ENCODE assay signal across 10 mouse cellular contexts in the genomic region with DNA sequence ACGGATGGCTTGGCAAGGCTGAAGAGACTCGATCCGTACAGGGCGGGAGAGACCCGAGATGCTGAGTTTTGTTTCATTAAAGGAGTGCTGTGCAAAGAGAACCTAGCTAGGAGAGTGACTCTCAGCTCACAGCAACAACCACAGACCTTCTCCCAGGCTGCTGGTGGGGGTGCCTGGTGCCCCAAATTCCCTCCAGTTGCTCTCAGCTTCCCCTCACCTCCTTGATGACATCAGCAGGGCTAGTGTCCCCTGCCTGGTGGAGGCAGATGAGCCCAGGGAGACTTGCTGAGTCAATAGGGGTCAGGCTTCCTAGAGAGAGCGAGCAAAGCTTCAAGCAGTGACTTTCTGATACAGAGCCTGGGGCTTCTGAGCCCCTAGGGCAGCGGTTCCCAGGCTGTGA. TPM values are rescaled to one million over a fixed set of nuclear protein-coding genes. Genes with fewer than 3 reads are reported as not detected.
DNase-seq lines count a peak whose midpoint lies in the region; ATAC-seq and TF ChIP-seq lines count a peak whose summit lies in the region.
"Had no signal": no experiment of that assay in that cellular context is flagged by ENCODE, and none has a peak within 500 bp of the region (broad histone marks: within the 10 kb centered on the region; RNA-seq: fewer than 3 reads in every experiment).

No protein-coding gene starts in this region.

- H3K4me2 ChIP-seq in limb, embryonic 12.5 days = peak overlapping the region; percentile 44

- H3K4me3 ChIP-seq in cerebellum, adult 2 months (replicated peaks; ENCODE audit: insufficient read depth, low read depth, low read length) = peak overlapping the region; percentile 2
- H3K4me3 ChIP-seq in megakaryocyte, embryonic 14.5 days (replicated peaks) = peak overlapping the region; percentile 53
- H3K4me3 ChIP-seq in limb, embryonic 12.5 days (replicated peaks) = 0 out of 2 replicates have a peak overlapping the region, but pooled peaks have one; percentile 5

- peaks cover 53% of the 10 kb centered on the region for H3K4me1 ChIP-seq in cerebellum, adult 2 months (ENCODE audit: control insufficient read depth, insufficient read depth, low read length)
- peaks cover 44% of the 10 kb centered on the region for H3K4me1 ChIP-seq in megakaryocyte, embryonic 14.5 days
- H3K4me1 ChIP-seq in limb, embryonic 12.5 days (replicated peaks) = peaks cover 38% of the 10 kb centered on the region

- H3K9ac ChIP-seq in limb, embryonic 12.5 days (replicated peaks) = 0 out of 2 replicates have a peak overlapping the region, but pooled peaks have one; percentile 6

- no peak for ATAC-seq in megakaryocyte, adult 5-6 weeks (ENCODE audit: poor library complexity, severe bottlenecking)
- ATAC-seq in limb, embryonic 12.5 days (ENCODE audit: insufficient number of reproducible peaks, insufficient read depth, low FRiP score, low TSS enrichment, low read depth) = no peak
- no peak for ATAC-seq in erythroblast, adult 5-6 weeks (replicated peaks; ENCODE audit: low FRiP score, poor library complexity, severe bottlenecking)

- WGBS in cerebellum, adult 2 months = 12% methylated on average over 7 of the region's 7 CpGs
- WGBS in limb, embryonic 12.5 days = 6% methylated on average over 7 of the region's 7 CpGs

- H3K9me3 ChIP-seq in megakaryocyte, embryonic 14.5 days = no peaks in the 10 kb centered on the region
- H3K9me3 ChIP-seq in limb, embryonic 12.5 days = no peaks in the 10 kb centered on the region

- DNase-seq in cerebellum, adult 2 months = peak in 1 of 2 experiments; percentile 58
- no peak for DNase-seq in cerebellum, postnatal 14 days
- DNase-seq in MN1 (ENCODE audit: low spot score) = no peak
- no peak for DNase-seq in left cerebral cortex, adult 18-20 months (ENCODE audit: low spot score in 2 of 2)
- DNase-seq: adrenal gland, adult 8-10 months; kidney, postnatal 36 days had no signal

- TF ChIP-seq CTCF in cerebellum, adult 2 months (IDR thresholded peaks at IDR 0.05; ENCODE audit: borderline replicate concordance, insufficient read depth, low read depth, low read length) = no peak

- H3K27me3 ChIP-seq in cerebellum, adult 2 months (ENCODE audit: control insufficient read depth, insufficient read depth, low read length) = no peaks in the 10 kb centered on the region
- H3K27me3 ChIP-seq in megakaryocyte, embryonic 14.5 days (replicated peaks) = peaks cover 70% of the 10 kb centered on the region
- H3K27me3 ChIP-seq in limb, embryonic 12.5 days = peaks cover 50% of the 10 kb centered on the region

- TF ChIP-seq POLR2A in cerebellum, adult 2 months (IDR thresholded peaks at IDR 0.05; ENCODE audit: borderline replicate concordance, insufficient read depth, low read length) = no peak

- H3K36me3 ChIP-seq in megakaryocyte, embryonic 14.5 days (replicated peaks; ENCODE audit: low read length) = no peaks in the 10 kb centered on the region
- no peaks in the 10 kb centered on the region for H3K36me3 ChIP-seq in limb, embryonic 12.5 days

- H3K27ac ChIP-seq in cerebellum, adult 2 months (ENCODE audit: insufficient read depth, low read length) = peak overlapping the region; percentile 81
- H3K27ac ChIP-seq in limb, embryonic 12.5 days = no peak overlapping the region

RNA-seq across cellular contexts. Expression of a gene that starts 21.2 kb away (rescaled TPM):
- 6.8 and 9.0 TPM in 2 replicates for polyA plus RNA-seq in cerebellum, adult 2 months (2012; rRNA removed)
- polyA plus RNA-seq in megakaryocyte, embryonic 14.5 days (2012; ENCODE audit: insufficient read depth, low replicate concordance) = not detected in 2 replicates
- not detected in 2 replicates for total RNA-seq in megakaryocyte, adult 5-6 weeks (2015)
- total RNA-seq in megakaryocyte, adult 5-6 weeks (2017) = not detected in 2 replicates
- polyA plus RNA-seq in limb, embryonic 12.5 days (2016; fragmentation: Nextera tagmentation; extraction: Ambion mirVana) = 0.41 and 0.66 TPM in 2 replicates
- total RNA-seq in erythroblast, adult 5-6 weeks (2015; ENCODE audit: low replicate concordance) = not detected in 2 replicates
- total RNA-seq in erythroblast, adult 5-6 weeks (2017; ENCODE audit: low replicate concordance) = not detected in 2 replicates
- total RNA-seq in left cerebral cortex, adult 18-20 months (2021) = 1 to 10 TPM in 1 of 2 experiments, under 1 TPM in 1; 0.81 to 1.2 TPM

RNA-seq across cellular contexts. Expression of a gene that starts 57.9 kb away (rescaled TPM):
- 71.0 and 76.9 TPM in 2 replicates for polyA plus RNA-seq in cerebellum, adult 2 months (2012; rRNA removed)
- polyA plus RNA-seq in megakaryocyte, embryonic 14.5 days (2012; ENCODE audit: insufficient read depth, low replicate concordance) = not detected in 2 replicates
- total RNA-seq in megakaryocyte, adult 5-6 weeks (2015) = not detected in 2 replicates
- not detected in 2 replicates for total RNA-seq in megakaryocyte, adult 5-6 weeks (2017)
- polyA plus RNA-seq in limb, embryonic 12.5 days (2016; fragmentation: Nextera tagmentation; extraction: Ambion mirVana) = 0.06 TPM in 1 of 2 replicates, not detected in the other
- total RNA-seq in erythroblast, adult 5-6 weeks (2015; ENCODE audit: low replicate concordance) = not detected in 2 replicates
- total RNA-seq in erythroblast, adult 5-6 weeks (2017; ENCODE audit: low replicate concordance) = not detected in 2 replicates
- total RNA-seq in left cerebral cortex, adult 18-20 months (2021) = 100 to 1,000 TPM; 145 to 154 TPM

Comparison
In these comparisons a context has a peak if more than half of its experiments do, and no peak if none do; other contexts are left out.
1. H3K4me3 ChIP-seq: peak in every context shown above with its lines; median percentile 53 in megakaryocyte, embryonic 14.5 days; 5 in limb, embryonic 12.5 days; 2 in cerebellum, adult 2 months.
2. RNA of a gene that starts 57.9 kb away (total RNA-seq): 145 to 154 TPM in left cerebral cortex, adult 18-20 months; not detected in megakaryocyte, adult 5-6 weeks and not detected in erythroblast, adult 5-6 weeks; every median in the first group is over 100 times any median in the second.